ENCODE assay signal across 9 mouse cellular contexts in genomic region chr17:7821553-7822186, GRCm38 (mm10). TPM values are rescaled to one million over a fixed set of nuclear protein-coding genes. Genes with fewer than 3 reads are reported as not detected.
DNase-seq lines count a peak whose midpoint lies in the region; ATAC-seq and TF ChIP-seq lines count a peak whose summit lies in the region.
"Had no signal": no experiment of that assay in that cellular context is flagged by ENCODE, and none has a peak within 500 bp of the region (broad histone marks: within the 10 kb centered on the region; RNA-seq: fewer than 3 reads in every experiment).

No protein-coding gene starts in this region.

- intact Hi-C loops in left cerebral cortex, postnatal 10 days (cut with DNase I): loop anchor here (10.0 kb wide), 1 partner anchor 217 kb away; no protein-coding TSS in a partner anchor

- no peak overlapping the region for H3K27ac ChIP-seq in kidney, embryonic 14.5 days (ENCODE audit: low read depth, low read length)
- no peak overlapping the region for H3K27ac ChIP-seq in embryonic facial prominence, embryonic 15.5 days (replicated peaks)

- H3K9me3 ChIP-seq in kidney, embryonic 14.5 days (ENCODE audit: control insufficient read depth, low read length): no peaks in the 10 kb centered on the region
- peaks cover 6% of the 10 kb centered on the region; the same call in 1 of the 2 replicates for H3K9me3 ChIP-seq in E14TG2a.4 (ENCODE audit: low read length)
- H3K9me3 ChIP-seq in embryonic facial prominence, embryonic 15.5 days (replicated peaks): no peaks in the 10 kb centered on the region

- H3K27me3 ChIP-seq in kidney, embryonic 14.5 days (ENCODE audit: control insufficient read depth, insufficient read depth, low read length): peaks cover 18% of the 10 kb centered on the region
- peaks cover 22% of the 10 kb centered on the region for H3K27me3 ChIP-seq in E14TG2a.4 (ENCODE audit: insufficient read depth, low read length)
- H3K27me3 ChIP-seq in embryonic facial prominence, embryonic 15.5 days: peaks cover 18% of the 10 kb centered on the region

- WGBS in kidney, embryonic 14.5 days: 31% methylated on average over 17 of the region's 17 CpGs
- WGBS in embryonic facial prominence, embryonic 15.5 days: 17% methylated on average over 17 of the region's 17 CpGs

- DNase-seq in kidney, adult 18-20 months: peak; percentile 30
- DNase-seq in adrenal gland, adult 2 months: peak; percentile 24
- DNase-seq in left cerebral cortex, postnatal 10 days (ENCODE audit: extremely low spot score in 1 of 2, low spot score in 2 of 2): peak; percentile 61 to 67
- DNase-seq in retina, postnatal 7 days (ENCODE audit: low read depth, low spot score): peak; percentile 17
- DNase-seq in spleen, postnatal 36 days (ENCODE audit: low spot score in 2 of 2): no peak

- H3K4me1 ChIP-seq in kidney, embryonic 14.5 days (ENCODE audit: control insufficient read depth, insufficient read depth, low read length): peaks cover under 1% of the 10 kb centered on the region; the same call in 1 of the 2 replicates
- H3K4me1 ChIP-seq in E14TG2a.4 (replicated peaks; ENCODE audit: low read depth, low read length): no peaks in the 10 kb centered on the region; the same call in 1 of the 2 replicates
- peaks cover 13% of the 10 kb centered on the region for H3K4me1 ChIP-seq in embryonic facial prominence, embryonic 15.5 days

- ATAC-seq in kidney, embryonic 14.5 days (ENCODE audit: low FRiP score, low TSS enrichment): no peak
- no peak for ATAC-seq in embryonic facial prominence, embryonic 15.5 days (ENCODE audit: insufficient number of reproducible peaks, low FRiP score, low TSS enrichment, low read depth)

- no peak overlapping the region for H3K9ac ChIP-seq in kidney, embryonic 14.5 days (ENCODE audit: low read depth, low read length)
- no peak overlapping the region for H3K9ac ChIP-seq in embryonic facial prominence, embryonic 15.5 days

- no peak overlapping the region for H3K4me3 ChIP-seq in kidney, embryonic 14.5 days (ENCODE audit: low read length)
- no peak overlapping the region for H3K4me3 ChIP-seq in E14TG2a.4 (replicated peaks; ENCODE audit: low read length)
- no peak overlapping the region for H3K4me3 ChIP-seq in embryonic facial prominence, embryonic 15.5 days (replicated peaks)
- H3K4me3 ChIP-seq: myocyte had no signal

- TF ChIP-seq CTCF in E14TG2a.4 (conservative IDR thresholded peaks at IDR 0.05; ENCODE audit: low read length): peak; percentile 95

- H3K4me2 ChIP-seq in kidney, embryonic 14.5 days (replicated peaks; ENCODE audit: low read depth, low read length): no peak overlapping the region
- 0 out of 2 replicates have a peak overlapping the region, but pooled peaks have one; percentile 22 for H3K4me2 ChIP-seq in embryonic facial prominence, embryonic 15.5 days (replicated peaks)

- H3K36me3 ChIP-seq in kidney, embryonic 14.5 days (ENCODE audit: control insufficient read depth, insufficient read depth, low read length): no peaks in the 10 kb centered on the region
- no peaks in the 10 kb centered on the region for H3K36me3 ChIP-seq in E14TG2a.4 (ENCODE audit: insufficient read depth, low read length)
- no peaks in the 10 kb centered on the region for H3K36me3 ChIP-seq in embryonic facial prominence, embryonic 15.5 days

RNA-seq across cellular contexts. Expression of gene Fndc1, which starts 5.4 kb away (rescaled TPM):
- 0.11 and 0.24 TPM in 2 replicates for polyA plus RNA-seq in kidney, embryonic 14.5 days (2014; fragmentation: Nextera tagmentation; extraction: Ambion mirVana)
- total RNA-seq in adrenal gland, adult 2 months (2021): 10 to 100 TPM in 1 of 2 experiments, 1 to 10 TPM in 1; 4.7 to 11.4 TPM
- polyA plus RNA-seq in adrenal gland, adult 2 months (2012; rRNA removed): 7.6 and 9.0 TPM in 2 replicates
- 51.6 and 54.8 TPM in 2 replicates for polyA plus RNA-seq in embryonic facial prominence, embryonic 15.5 days (2015; fragmentation: Nextera tagmentation; extraction: Ambion mirVana)
- 10 to 100 TPM; 10.2 to 10.9 TPM for total RNA-seq in left cerebral cortex, postnatal 10 days (2021)

Comparison
In these comparisons a context has a peak if more than half of its experiments do, and no peak if none do; other contexts are left out.
1. DNase-seq: peak in kidney, adult 18-20 months (single experiment), adrenal gland, adult 2 months (single experiment), left cerebral cortex, postnatal 10 days (2 of 2) and retina, postnatal 7 days (single experiment); none in spleen, postnatal 36 days (0 of 2).